ENCODE assay signal across 8 mouse cellular contexts in genomic region chr7:109600702-109601101, GRCm38 (mm10).
A peak's percentile ranks its signal among the peaks of the same experiment; 100 is the strongest.
DNase-seq lines count a peak whose midpoint lies in the region; ATAC-seq and TF ChIP-seq lines count a peak whose summit lies in the region.

No protein-coding gene starts in this region.

- no peak overlapping the region for H3K4me3 ChIP-seq in limb, embryonic 15.5 days
- H3K4me3 ChIP-seq in limb, embryonic 10.5 days = no peak overlapping the region
- 0 out of 2 replicates have a peak overlapping the region, but pooled peaks have one; percentile 1 for H3K4me3 ChIP-seq in stomach, embryonic 15.5 days (replicated peaks)
- H3K4me3 ChIP-seq in left cerebral cortex, adult 2 months = no peak overlapping the region

- H3K9ac ChIP-seq in limb, embryonic 15.5 days = no peak overlapping the region
- no peak overlapping the region for H3K9ac ChIP-seq in stomach, embryonic 15.5 days

- ATAC-seq in limb, embryonic 15.5 days (ENCODE audit: insufficient number of reproducible peaks, low FRiP score, low TSS enrichment, low read depth) = no peak; the same call in 1 of the 2 replicates
- peak; percentile 22; the same call in 1 of the 2 replicates for ATAC-seq in stomach, embryonic 15.5 days (ENCODE audit: insufficient read depth, low FRiP score, low read depth)

- peak overlapping the region; percentile 52 for H3K27ac ChIP-seq in limb, embryonic 15.5 days
- H3K27ac ChIP-seq in limb, embryonic 10.5 days = no peak overlapping the region
- peak overlapping the region; percentile 62 for H3K27ac ChIP-seq in stomach, embryonic 15.5 days
- H3K27ac ChIP-seq in left cerebral cortex, adult 2 months = no peak overlapping the region

- intact Hi-C loops in left cerebral cortex, adult 2 months (cut with DNase I) = no loop called here

- DNase-seq in limb, embryonic 10.5 days (ENCODE audit: low spot score) = no peak
- DNase-seq in gonadal fat pad, adult 2 months (ENCODE audit: low read depth) = peak; percentile 79
- peak; percentile 36 to 57 for DNase-seq in kidney, postnatal 25 days
- no peak for DNase-seq in layer of hippocampus, adult 8-10 months (ENCODE audit: low spot score in 2 of 2)
- no peak for DNase-seq in retina, embryonic 14.5 days (ENCODE audit: low spot score)
- DNase-seq in left cerebral cortex, adult 2 months (ENCODE audit: extremely low spot score in 1 of 2, low spot score in 2 of 2) = no peak

- H3K36me3 ChIP-seq in limb, embryonic 15.5 days = no peaks in the 10 kb centered on the region
- H3K36me3 ChIP-seq in limb, embryonic 10.5 days = peaks cover 5% of the 10 kb centered on the region; the same call in 1 of the 2 replicates
- H3K36me3 ChIP-seq in stomach, embryonic 15.5 days = no peaks in the 10 kb centered on the region

- H3K27me3 ChIP-seq in limb, embryonic 15.5 days = no peaks in the 10 kb centered on the region
- no peaks in the 10 kb centered on the region for H3K27me3 ChIP-seq in limb, embryonic 10.5 days (ENCODE audit: low read depth, poor library complexity, severe bottlenecking)
- H3K27me3 ChIP-seq in stomach, embryonic 15.5 days (replicated peaks) = no peaks in the 10 kb centered on the region

- peaks cover 18% of the 10 kb centered on the region for H3K4me1 ChIP-seq in limb, embryonic 15.5 days
- peaks cover 11% of the 10 kb centered on the region for H3K4me1 ChIP-seq in limb, embryonic 10.5 days
- H3K4me1 ChIP-seq in stomach, embryonic 15.5 days = 0 out of 2 replicates have a peak, but pooled peaks cover 15% of the 10 kb centered on the region

- 21% methylated on average over 3 of the region's 3 CpGs for WGBS in limb, embryonic 15.5 days
- 58% methylated on average over 3 of the region's 3 CpGs for WGBS in limb, embryonic 10.5 days
- 37% methylated on average over 3 of the region's 3 CpGs for WGBS in stomach, embryonic 15.5 days

- no peak overlapping the region for H3K4me2 ChIP-seq in limb, embryonic 15.5 days
- peak overlapping the region; percentile 24; the same call in 1 of the 2 replicates for H3K4me2 ChIP-seq in stomach, embryonic 15.5 days

- TF ChIP-seq CTCF in left cerebral cortex, adult 2 months (IDR thresholded peaks at IDR 0.05) = no peak

- no peaks in the 10 kb centered on the region for H3K9me3 ChIP-seq in limb, embryonic 15.5 days
- no peaks in the 10 kb centered on the region for H3K9me3 ChIP-seq in limb, embryonic 10.5 days (replicated peaks)
- H3K9me3 ChIP-seq in stomach, embryonic 15.5 days = no peaks in the 10 kb centered on the region

Comparison
In these comparisons a context has a peak if more than half of its experiments do, and no peak if none do; other contexts are left out.
1. H3K27ac ChIP-seq: peak in limb, embryonic 15.5 days (single experiment) and stomach, embryonic 15.5 days (single experiment); none in limb, embryonic 10.5 days (single experiment) and left cerebral cortex, adult 2 months (single experiment).
2. DNase-seq: peak in gonadal fat pad, adult 2 months (single experiment) and kidney, postnatal 25 days (2 of 2); none in limb, embryonic 10.5 days (single experiment), layer of hippocampus, adult 8-10 months (0 of 2), retina, embryonic 14.5 days (single experiment) and left cerebral cortex, adult 2 months (0 of 2).